In the genomic region with DNA sequence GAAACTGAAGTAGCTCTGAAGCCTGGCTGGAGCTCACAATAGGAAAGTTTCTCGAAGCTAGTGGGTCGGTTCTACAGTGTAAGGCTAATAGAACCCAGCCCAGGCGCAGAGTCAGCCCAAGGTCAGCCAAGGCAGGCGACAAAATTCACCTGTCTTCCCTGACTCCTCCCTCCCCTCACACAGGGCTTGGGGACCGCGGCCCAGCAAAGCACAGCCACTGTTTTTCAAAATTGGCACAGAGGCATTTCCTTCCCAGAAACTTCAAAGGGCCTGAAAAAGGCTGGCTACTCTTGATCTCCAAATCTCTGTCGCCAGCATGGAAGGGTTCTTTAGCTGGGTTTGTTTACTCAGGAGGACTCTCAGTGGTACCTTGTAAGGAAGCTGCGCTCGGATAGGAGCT, we compare ENCODE assay signal across 9 mouse cellular contexts. TPM values are rescaled to one million over a fixed set of nuclear protein-coding genes. Genes with fewer than 3 reads are reported as not detected.
DNase-seq lines count a peak whose midpoint lies in the region; ATAC-seq lines count a peak whose summit lies in the region.
"Had no signal": no experiment of that assay in that cellular context is flagged by ENCODE, and none has a peak within 500 bp of the region (broad histone marks: within the 10 kb centered on the region; RNA-seq: fewer than 3 reads in every experiment).

No protein-coding gene starts in this region.

- H3K4me1 ChIP-seq in heart, embryonic 13.5 days, result peaks cover 16% of the 10 kb centered on the region
- no peaks in the 10 kb centered on the region; the same call in 1 of the 2 replicates for H3K4me1 ChIP-seq in kidney, embryonic 16.5 days (ENCODE audit: insufficient read depth, low read length)
- peaks cover 8% of the 10 kb centered on the region; the same call in 1 of the 2 replicates for H3K4me1 ChIP-seq in neural tube, embryonic 14.5 days (ENCODE audit: control insufficient read depth, insufficient read depth, low read length)

- no peaks in the 10 kb centered on the region for H3K36me3 ChIP-seq in heart, embryonic 13.5 days
- no peaks in the 10 kb centered on the region for H3K36me3 ChIP-seq in kidney, embryonic 16.5 days (ENCODE audit: insufficient read depth, low read length)
- no peaks in the 10 kb centered on the region for H3K36me3 ChIP-seq in neural tube, embryonic 14.5 days (ENCODE audit: control insufficient read depth, insufficient read depth, low read length)

- no peak overlapping the region for H3K27ac ChIP-seq in heart, embryonic 13.5 days (replicated peaks)
- peak overlapping the region; percentile 91 for H3K27ac ChIP-seq in kidney, embryonic 16.5 days (ENCODE audit: low read length)
- H3K27ac ChIP-seq in neural tube, embryonic 14.5 days (ENCODE audit: low read depth, low read length), result no peak overlapping the region

- H3K4me3 ChIP-seq in heart, embryonic 13.5 days, result peak overlapping the region; percentile 59
- H3K4me3 ChIP-seq in kidney, embryonic 16.5 days (ENCODE audit: low read length), result peak overlapping the region; percentile 55
- no peak overlapping the region for H3K4me3 ChIP-seq in neural tube, embryonic 14.5 days (ENCODE audit: low read depth, low read length)

- WGBS in heart, embryonic 13.5 days, result 7% methylated on average over 9 of the region's 9 CpGs
- WGBS in kidney, embryonic 16.5 days, result 4% methylated on average over 9 of the region's 9 CpGs
- WGBS in neural tube, embryonic 14.5 days, result 4% methylated on average over 9 of the region's 9 CpGs

- no peak for ATAC-seq in heart, embryonic 13.5 days (ENCODE audit: extremely low read depth, insufficient number of reproducible peaks, low FRiP score, low TSS enrichment)
- 0 out of 2 replicates have a peak, but pooled peaks have one; percentile 46 for ATAC-seq in erythroid progenitor cell, adult 5-6 weeks (replicated peaks; ENCODE audit: low FRiP score, poor library complexity, severe bottlenecking)
- no peak for ATAC-seq in kidney, embryonic 16.5 days (ENCODE audit: low FRiP score, low TSS enrichment)
- ATAC-seq in neural tube, embryonic 14.5 days (ENCODE audit: low read depth), result no peak

- H3K9me3 ChIP-seq in heart, embryonic 13.5 days, result no peaks in the 10 kb centered on the region
- H3K9me3 ChIP-seq in kidney, embryonic 16.5 days (ENCODE audit: low read length), result no peaks in the 10 kb centered on the region
- no peaks in the 10 kb centered on the region for H3K9me3 ChIP-seq in neural tube, embryonic 14.5 days (ENCODE audit: control insufficient read depth, low read length)

- peaks cover 90% of the 10 kb centered on the region for H3K27me3 ChIP-seq in heart, embryonic 13.5 days (replicated peaks)
- H3K27me3 ChIP-seq in kidney, embryonic 16.5 days (ENCODE audit: insufficient read depth, low read length), result peaks cover 36% of the 10 kb centered on the region
- peaks cover 19% of the 10 kb centered on the region for H3K27me3 ChIP-seq in neural tube, embryonic 14.5 days (ENCODE audit: control insufficient read depth, insufficient read depth, low read length)

- no peak for DNase-seq in heart, adult 8-10 months (ENCODE audit: low spot score)
- no peak for DNase-seq in gastrocnemius, postnatal 25 days
- no peak for DNase-seq in frontal cortex, adult 2 months (ENCODE audit: extremely low spot score in 1 of 2, low spot score in 1 of 2)
- DNase-seq in urinary bladder, postnatal 36 days (ENCODE audit: low spot score in 2 of 2), result no peak

- peak overlapping the region; percentile 64 for H3K9ac ChIP-seq in heart, embryonic 13.5 days
- H3K9ac ChIP-seq in kidney, embryonic 16.5 days (replicated peaks; ENCODE audit: low read length), result peak overlapping the region; percentile 68
- H3K9ac ChIP-seq in neural tube, embryonic 14.5 days (replicated peaks; ENCODE audit: low read depth, low read length), result no peak overlapping the region

- peak overlapping the region; percentile 94 for H3K4me2 ChIP-seq in heart, embryonic 13.5 days
- peak overlapping the region; percentile 56 for H3K4me2 ChIP-seq in kidney, embryonic 16.5 days (replicated peaks; ENCODE audit: low read depth, low read length)
- H3K4me2 ChIP-seq in neural tube, embryonic 14.5 days (ENCODE audit: low read depth, low read length), result peak overlapping the region; percentile 85

RNA-seq across cellular contexts. Expression of gene Mal, which starts 1.1 kb away (rescaled TPM):
- 1.6 and 2.0 TPM in 2 replicates for polyA plus RNA-seq in heart, embryonic 13.5 days (2015; fragmentation: Nextera tagmentation; extraction: Ambion mirVana)
- 10 to 100 TPM; 12.9 to 25.1 (median 18.7) TPM for total RNA-seq in heart, adult 8-10 months (2022)
- total RNA-seq in erythroid progenitor cell, adult 5-6 weeks (2015; ENCODE audit: low replicate concordance), result not detected in 2 replicates
- not detected in 2 replicates for total RNA-seq in erythroid progenitor cell, adult 5-6 weeks (2017; ENCODE audit: low replicate concordance)
- 59.5 and 59.7 TPM in 2 replicates for polyA plus RNA-seq in kidney, embryonic 16.5 days (2015; fragmentation: Nextera tagmentation; extraction: Ambion mirVana)
- 0.90 and 8.3 TPM in 2 replicates for polyA plus RNA-seq in neural tube, embryonic 14.5 days (2014; fragmentation: Nextera tagmentation; extraction: Ambion mirVana)
- total RNA-seq in gastrocnemius, postnatal 25 days (2021), result 1 to 10 TPM; 4.6 to 6.1 TPM
- 70.5 and 94.8 TPM in 2 replicates for polyA plus RNA-seq in frontal cortex, adult 2 months (2012; rRNA removed)
- total RNA-seq: MEL had no signal
